23 mouse cellular contexts compared by ENCODE assay signal in the genomic region with DNA sequence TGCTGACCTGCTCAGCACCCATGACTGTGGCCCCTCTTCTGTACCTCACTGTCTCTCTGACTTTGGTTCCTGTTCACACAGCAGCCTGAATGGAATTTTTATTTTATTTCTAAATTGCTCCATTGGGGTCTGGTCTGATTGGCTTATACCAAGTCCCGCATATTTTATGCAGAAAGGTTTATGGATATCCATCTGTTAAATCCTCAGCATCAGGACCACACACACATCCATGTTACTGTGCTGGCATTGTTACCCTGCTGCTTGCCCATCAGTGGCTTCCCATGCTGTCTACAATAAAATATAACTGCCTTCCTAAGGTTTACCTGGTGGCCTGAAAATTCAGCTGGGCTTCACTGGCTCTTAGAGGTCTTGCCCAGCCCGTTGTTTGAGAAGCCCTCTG.
DNase-seq lines count a peak whose midpoint lies in the region; ATAC-seq lines count a peak whose summit lies in the region.
"Had no signal": no experiment of that assay in that cellular context is flagged by ENCODE, and none has a peak within 500 bp of the region (broad histone marks: within the 10 kb centered on the region; RNA-seq: fewer than 3 reads in every experiment).

No protein-coding gene starts in this region.

- H3K9ac ChIP-seq in forebrain, embryonic 14.5 days (ENCODE audit: low read length) = no peak overlapping the region
- H3K9ac ChIP-seq in hindbrain, embryonic 13.5 days = no peak overlapping the region
- no peak overlapping the region for H3K9ac ChIP-seq in hindbrain, embryonic 12.5 days
- H3K9ac ChIP-seq in midbrain, embryonic 15.5 days = no peak overlapping the region
- no peak overlapping the region for H3K9ac ChIP-seq in midbrain, embryonic 14.5 days (replicated peaks; ENCODE audit: low read length)
- H3K9ac ChIP-seq in neural tube, embryonic 15.5 days (replicated peaks) = no peak overlapping the region
- H3K9ac ChIP-seq: embryonic facial prominence, embryonic 12.5 days; embryonic facial prominence, embryonic 15.5 days; forebrain, postnatal 0 days; intestine, embryonic 15.5 days had no signal

- H3K27me3 ChIP-seq in forebrain, embryonic 14.5 days (replicated peaks; ENCODE audit: control insufficient read depth, insufficient read depth, low read length) = no peaks in the 10 kb centered on the region
- H3K27me3 ChIP-seq in forebrain, embryonic 10.5 days (ENCODE audit: poor library complexity, severe bottlenecking) = no peaks in the 10 kb centered on the region
- H3K27me3 ChIP-seq in hindbrain, embryonic 13.5 days = no peaks in the 10 kb centered on the region
- H3K27me3 ChIP-seq in hindbrain, embryonic 12.5 days = no peaks in the 10 kb centered on the region
- no peaks in the 10 kb centered on the region for H3K27me3 ChIP-seq in midbrain, embryonic 15.5 days (replicated peaks)
- H3K27me3 ChIP-seq in midbrain, embryonic 14.5 days (ENCODE audit: control insufficient read depth, insufficient read depth, low read length) = no peaks in the 10 kb centered on the region
- H3K27me3 ChIP-seq in neural tube, embryonic 15.5 days (replicated peaks) = no peaks in the 10 kb centered on the region
- H3K27me3 ChIP-seq: embryonic facial prominence, embryonic 12.5 days; embryonic facial prominence, embryonic 15.5 days; intestine, embryonic 15.5 days had no signal

- no peak overlapping the region for H3K27ac ChIP-seq in forebrain, embryonic 14.5 days (ENCODE audit: low read depth, low read length)
- no peak overlapping the region for H3K27ac ChIP-seq in forebrain, embryonic 10.5 days
- H3K27ac ChIP-seq in hindbrain, embryonic 13.5 days = peak overlapping the region; percentile 9; the same call in 1 of the 2 replicates
- H3K27ac ChIP-seq in hindbrain, embryonic 12.5 days = no peak overlapping the region
- H3K27ac ChIP-seq in midbrain, embryonic 15.5 days = 0 out of 2 replicates have a peak overlapping the region, but pooled peaks have one; percentile 4
- no peak overlapping the region for H3K27ac ChIP-seq in midbrain, embryonic 14.5 days (replicated peaks; ENCODE audit: low read depth, low read length)
- H3K27ac ChIP-seq in neural tube, embryonic 15.5 days (replicated peaks) = peak overlapping the region; percentile 42; the same call in 1 of the 2 replicates
- H3K27ac ChIP-seq: embryonic facial prominence, embryonic 12.5 days; embryonic facial prominence, embryonic 15.5 days; gastrocnemius, adult 2 months; intestine, embryonic 15.5 days had no signal

- peak; percentile 37 for DNase-seq in forebrain, embryonic 14.5 days (ENCODE audit: low spot score)
- DNase-seq in forebrain, embryonic 10.5 days (ENCODE audit: extremely low spot score, low spot score) = no peak
- no peak for DNase-seq in midbrain, embryonic 14.5 days
- DNase-seq: adrenal gland, postnatal 10 days; adrenal gland, postnatal 36 days; cerebellum, adult 11 months; cerebellum, adult 2 months; cerebellum, adult 9-11 months; cerebellum, postnatal 25 days; forebrain, postnatal 0 days; gastrocnemius, adult 2 months; gastrocnemius, postnatal 14 days; heart, adult 11 months had no signal

- no peak; the same call in 1 of the 2 replicates for ATAC-seq in forebrain, embryonic 14.5 days
- no peak for ATAC-seq in hindbrain, embryonic 13.5 days (ENCODE audit: low FRiP score)
- ATAC-seq in hindbrain, embryonic 12.5 days (ENCODE audit: low FRiP score) = no peak
- no peak for ATAC-seq in midbrain, embryonic 15.5 days (replicated peaks)
- no peak for ATAC-seq in midbrain, embryonic 14.5 days (ENCODE audit: low FRiP score, low TSS enrichment)
- peak; percentile 23; the same call in 1 of the 2 replicates for ATAC-seq in neural tube, embryonic 15.5 days (ENCODE audit: low FRiP score)
- no peak for ATAC-seq in activated CD4-positive, CD25-positive, alpha-beta regulatory T cell, adult 4 months
- ATAC-seq: forebrain, postnatal 0 days; hindbrain, embryonic 16.5 days; intestine, embryonic 15.5 days had no signal

- WGBS in forebrain, embryonic 14.5 days = 82% methylated on average over 2 of the region's 2 CpGs
- WGBS in forebrain, embryonic 10.5 days = 94% methylated on average over 2 of the region's 2 CpGs
- 76% methylated on average over 2 of the region's 2 CpGs for WGBS in hindbrain, embryonic 13.5 days
- WGBS in hindbrain, embryonic 12.5 days = 93% methylated on average over 2 of the region's 2 CpGs
- WGBS in midbrain, embryonic 15.5 days = 81% methylated on average over 2 of the region's 2 CpGs
- WGBS in midbrain, embryonic 14.5 days = 86% methylated on average over 2 of the region's 2 CpGs
- 63% methylated on average over 2 of the region's 2 CpGs for WGBS in neural tube, embryonic 15.5 days

- H3K4me3 ChIP-seq in forebrain, embryonic 14.5 days (ENCODE audit: low read depth, low read length) = no peak overlapping the region
- no peak overlapping the region for H3K4me3 ChIP-seq in forebrain, embryonic 10.5 days
- H3K4me3 ChIP-seq in hindbrain, embryonic 13.5 days = no peak overlapping the region
- H3K4me3 ChIP-seq in hindbrain, embryonic 12.5 days = no peak overlapping the region
- no peak overlapping the region for H3K4me3 ChIP-seq in midbrain, embryonic 15.5 days
- no peak overlapping the region for H3K4me3 ChIP-seq in midbrain, embryonic 14.5 days (replicated peaks; ENCODE audit: low read depth, low read length)
- no peak overlapping the region for H3K4me3 ChIP-seq in neural tube, embryonic 15.5 days (replicated peaks)
- H3K4me3 ChIP-seq: embryonic facial prominence, embryonic 12.5 days; embryonic facial prominence, embryonic 15.5 days; gastrocnemius, adult 2 months; intestine, embryonic 15.5 days had no signal

- no peaks in the 10 kb centered on the region for H3K36me3 ChIP-seq in forebrain, embryonic 14.5 days (ENCODE audit: control insufficient read depth, insufficient read depth, low read length)
- H3K36me3 ChIP-seq in forebrain, embryonic 10.5 days (replicated peaks) = no peaks in the 10 kb centered on the region
- H3K36me3 ChIP-seq in hindbrain, embryonic 13.5 days = no peaks in the 10 kb centered on the region
- no peaks in the 10 kb centered on the region for H3K36me3 ChIP-seq in hindbrain, embryonic 12.5 days
- no peaks in the 10 kb centered on the region for H3K36me3 ChIP-seq in midbrain, embryonic 15.5 days (replicated peaks)
- no peaks in the 10 kb centered on the region for H3K36me3 ChIP-seq in midbrain, embryonic 14.5 days (ENCODE audit: control insufficient read depth, insufficient read depth, low read length)
- no peaks in the 10 kb centered on the region for H3K36me3 ChIP-seq in neural tube, embryonic 15.5 days
- H3K36me3 ChIP-seq: embryonic facial prominence, embryonic 12.5 days; embryonic facial prominence, embryonic 15.5 days; intestine, embryonic 15.5 days had no signal

- no peak overlapping the region for H3K4me2 ChIP-seq in forebrain, embryonic 14.5 days (ENCODE audit: low read length)
- H3K4me2 ChIP-seq in hindbrain, embryonic 13.5 days = no peak overlapping the region
- no peak overlapping the region for H3K4me2 ChIP-seq in hindbrain, embryonic 12.5 days (replicated peaks)
- no peak overlapping the region for H3K4me2 ChIP-seq in midbrain, embryonic 15.5 days
- no peak overlapping the region for H3K4me2 ChIP-seq in midbrain, embryonic 14.5 days (ENCODE audit: low read length)
- H3K4me2 ChIP-seq in neural tube, embryonic 15.5 days = no peak overlapping the region
- H3K4me2 ChIP-seq: embryonic facial prominence, embryonic 12.5 days; embryonic facial prominence, embryonic 15.5 days; heart, embryonic 11.5 days; intestine, embryonic 15.5 days had no signal

- H3K9me3 ChIP-seq in forebrain, embryonic 14.5 days (replicated peaks; ENCODE audit: control insufficient read depth, low read length) = no peaks in the 10 kb centered on the region
- H3K9me3 ChIP-seq in forebrain, embryonic 10.5 days = no peaks in the 10 kb centered on the region
- H3K9me3 ChIP-seq in hindbrain, embryonic 13.5 days = no peaks in the 10 kb centered on the region; the same call in 1 of the 2 replicates
- H3K9me3 ChIP-seq in hindbrain, embryonic 12.5 days (replicated peaks) = no peaks in the 10 kb centered on the region
- H3K9me3 ChIP-seq in midbrain, embryonic 15.5 days = no peaks in the 10 kb centered on the region
- H3K9me3 ChIP-seq in midbrain, embryonic 14.5 days (ENCODE audit: control insufficient read depth, low read length) = no peaks in the 10 kb centered on the region
- H3K9me3 ChIP-seq in neural tube, embryonic 15.5 days (replicated peaks) = no peaks in the 10 kb centered on the region
- H3K9me3 ChIP-seq: embryonic facial prominence, embryonic 12.5 days; embryonic facial prominence, embryonic 15.5 days; intestine, embryonic 15.5 days had no signal

- H3K4me1 ChIP-seq in forebrain, embryonic 14.5 days (ENCODE audit: control insufficient read depth, insufficient read depth, low read length) = no peaks in the 10 kb centered on the region
- H3K4me1 ChIP-seq in forebrain, embryonic 10.5 days = no peaks in the 10 kb centered on the region
- peaks cover 6% of the 10 kb centered on the region for H3K4me1 ChIP-seq in hindbrain, embryonic 13.5 days (replicated peaks)
- no peaks in the 10 kb centered on the region for H3K4me1 ChIP-seq in hindbrain, embryonic 12.5 days
- H3K4me1 ChIP-seq in midbrain, embryonic 15.5 days = no peaks in the 10 kb centered on the region
- no peaks in the 10 kb centered on the region for H3K4me1 ChIP-seq in midbrain, embryonic 14.5 days (ENCODE audit: control insufficient read depth, insufficient read depth, low read length)
- H3K4me1 ChIP-seq in neural tube, embryonic 15.5 days = peaks cover 21% of the 10 kb centered on the region
- H3K4me1 ChIP-seq: intestine, embryonic 15.5 days had no signal

Comparison
In these comparisons a context has a peak if more than half of its experiments do, and no peak if none do; other contexts are left out.
1. H3K27ac ChIP-seq: peak in hindbrain, embryonic 13.5 days (single experiment), midbrain, embryonic 15.5 days (single experiment) and neural tube, embryonic 15.5 days (single experiment); none in forebrain, embryonic 14.5 days (single experiment), forebrain, embryonic 10.5 days (single experiment), hindbrain, embryonic 12.5 days (single experiment) and midbrain, embryonic 14.5 days (single experiment).